In genomic region chr11:116556308-116556707, GRCm38 (mm10) we compare ENCODE assay signal across 22 mouse cellular contexts. TPM values are rescaled to one million over a fixed set of nuclear protein-coding genes. Genes with fewer than 3 reads are reported as not detected.
DNase-seq lines count a peak whose midpoint lies in the region; ATAC-seq and TF ChIP-seq lines count a peak whose summit lies in the region.
"Had no signal": no experiment of that assay in that cellular context is flagged by ENCODE, and none has a peak within 500 bp of the region (broad histone marks: within the 10 kb centered on the region; RNA-seq: fewer than 3 reads in every experiment).

No protein-coding gene starts in this region.

- H3K9ac ChIP-seq in heart, embryonic 12.5 days: peak overlapping the region; percentile 10; the same call in 1 of the 2 replicates
- H3K9ac ChIP-seq in intestine, embryonic 15.5 days: no peak overlapping the region
- no peak overlapping the region for H3K9ac ChIP-seq in intestine, postnatal 0 days (ENCODE audit: low read depth, low read length)
- no peak overlapping the region for H3K9ac ChIP-seq in midbrain, embryonic 15.5 days
- no peak overlapping the region; the same call in 1 of the 2 replicates for H3K9ac ChIP-seq in midbrain, embryonic 13.5 days (replicated peaks)
- H3K9ac ChIP-seq: forebrain, embryonic 15.5 days; limb, embryonic 13.5 days; stomach, embryonic 15.5 days had no signal

- 29% methylated on average over 6 of the region's 6 CpGs for WGBS in heart, embryonic 12.5 days
- WGBS in intestine, embryonic 15.5 days: 46% methylated on average over 6 of the region's 6 CpGs
- WGBS in intestine, postnatal 0 days: 55% methylated on average over 6 of the region's 6 CpGs
- WGBS in midbrain, embryonic 15.5 days: 70% methylated on average over 6 of the region's 6 CpGs
- 76% methylated on average over 6 of the region's 6 CpGs for WGBS in midbrain, embryonic 13.5 days

- H3K36me3 ChIP-seq in heart, embryonic 12.5 days: no peaks in the 10 kb centered on the region
- no peaks in the 10 kb centered on the region for H3K36me3 ChIP-seq in intestine, embryonic 15.5 days
- no peaks in the 10 kb centered on the region for H3K36me3 ChIP-seq in intestine, postnatal 0 days (ENCODE audit: control insufficient read depth, insufficient read depth)
- H3K36me3 ChIP-seq in midbrain, embryonic 15.5 days (replicated peaks): no peaks in the 10 kb centered on the region
- H3K36me3 ChIP-seq in midbrain, embryonic 13.5 days: no peaks in the 10 kb centered on the region
- H3K36me3 ChIP-seq: forebrain, embryonic 15.5 days; stomach, embryonic 15.5 days had no signal

- no peaks in the 10 kb centered on the region for H3K9me3 ChIP-seq in heart, embryonic 12.5 days (replicated peaks)
- H3K9me3 ChIP-seq in intestine, embryonic 15.5 days: no peaks in the 10 kb centered on the region
- no peaks in the 10 kb centered on the region for H3K9me3 ChIP-seq in intestine, postnatal 0 days (ENCODE audit: control insufficient read depth)
- H3K9me3 ChIP-seq in midbrain, embryonic 15.5 days: no peaks in the 10 kb centered on the region
- H3K9me3 ChIP-seq in midbrain, embryonic 13.5 days: no peaks in the 10 kb centered on the region
- H3K9me3 ChIP-seq: forebrain, embryonic 15.5 days; limb, embryonic 13.5 days; stomach, embryonic 15.5 days had no signal

- DNase-seq in heart, adult 9 months (ENCODE audit: low spot score in 2 of 2): no peak
- DNase-seq: adrenal gland, postnatal 25 days; cerebellum, adult 8-10 months; kidney, adult 11 months; kidney, postnatal 25 days; layer of hippocampus, adult 9-11 months; lung, adult 2 months; right cerebral cortex, postnatal 14 days; thymus, adult 2 months had no signal

- no peak overlapping the region for H3K4me3 ChIP-seq in heart, embryonic 12.5 days
- H3K4me3 ChIP-seq in intestine, embryonic 15.5 days (replicated peaks): no peak overlapping the region
- no peak overlapping the region for H3K4me3 ChIP-seq in intestine, postnatal 0 days (ENCODE audit: low read depth, low read length)
- H3K4me3 ChIP-seq in midbrain, embryonic 15.5 days: no peak overlapping the region
- H3K4me3 ChIP-seq in midbrain, embryonic 13.5 days (replicated peaks): no peak overlapping the region
- H3K4me3 ChIP-seq: erythroblast, embryonic 14.5 days; forebrain, embryonic 15.5 days; limb, embryonic 13.5 days; stomach, embryonic 15.5 days had no signal

- H3K4me1 ChIP-seq in heart, embryonic 12.5 days (replicated peaks): peaks cover 65% of the 10 kb centered on the region
- peaks cover 12% of the 10 kb centered on the region for H3K4me1 ChIP-seq in intestine, embryonic 15.5 days (replicated peaks)
- H3K4me1 ChIP-seq in intestine, postnatal 0 days (replicated peaks; ENCODE audit: control insufficient read depth, insufficient read depth, low read length): no peaks in the 10 kb centered on the region
- H3K4me1 ChIP-seq in midbrain, embryonic 15.5 days: peaks cover 46% of the 10 kb centered on the region
- peaks cover 47% of the 10 kb centered on the region for H3K4me1 ChIP-seq in midbrain, embryonic 13.5 days (replicated peaks)

- no peak for TF ChIP-seq CTCF in intestine, postnatal 0 days (IDR thresholded peaks at IDR 0.05; ENCODE audit: low read depth)

- no peak for ATAC-seq in heart, embryonic 12.5 days (ENCODE audit: insufficient number of reproducible peaks, low FRiP score)
- ATAC-seq in intestine, embryonic 15.5 days: peak; percentile 28; the same call in 1 of the 2 replicates
- no peak for ATAC-seq in intestine, postnatal 0 days
- no peak for ATAC-seq in midbrain, embryonic 15.5 days (replicated peaks)
- ATAC-seq in midbrain, embryonic 13.5 days: no peak
- ATAC-seq: forebrain, embryonic 15.5 days had no signal

- peak overlapping the region; percentile 4; the same call in 1 of the 2 replicates for H3K4me2 ChIP-seq in heart, embryonic 12.5 days
- no peak overlapping the region for H3K4me2 ChIP-seq in intestine, embryonic 15.5 days (replicated peaks)
- no peak overlapping the region for H3K4me2 ChIP-seq in intestine, postnatal 0 days (replicated peaks; ENCODE audit: low read depth)
- H3K4me2 ChIP-seq in midbrain, embryonic 15.5 days: no peak overlapping the region
- H3K4me2 ChIP-seq in midbrain, embryonic 13.5 days (replicated peaks): no peak overlapping the region
- H3K4me2 ChIP-seq: forebrain, embryonic 15.5 days; limb, embryonic 13.5 days; stomach, embryonic 15.5 days had no signal

- H3K27me3 ChIP-seq in heart, embryonic 12.5 days (replicated peaks): no peaks in the 10 kb centered on the region
- no peaks in the 10 kb centered on the region for H3K27me3 ChIP-seq in intestine, embryonic 15.5 days (replicated peaks)
- H3K27me3 ChIP-seq in intestine, postnatal 0 days (replicated peaks; ENCODE audit: control insufficient read depth, insufficient read depth, low read length): 0 out of 2 replicates have a peak, but pooled peaks cover 4% of the 10 kb centered on the region
- no peaks in the 10 kb centered on the region for H3K27me3 ChIP-seq in midbrain, embryonic 15.5 days (replicated peaks)
- no peaks in the 10 kb centered on the region for H3K27me3 ChIP-seq in midbrain, embryonic 13.5 days
- H3K27me3 ChIP-seq: forebrain, embryonic 15.5 days; limb, embryonic 13.5 days; stomach, embryonic 15.5 days had no signal

- 0 out of 2 replicates have a peak overlapping the region, but pooled peaks have one; percentile 5 for H3K27ac ChIP-seq in heart, embryonic 12.5 days (ENCODE audit: poor library complexity, severe bottlenecking)
- no peak overlapping the region for H3K27ac ChIP-seq in intestine, embryonic 15.5 days
- H3K27ac ChIP-seq in intestine, postnatal 0 days (ENCODE audit: low read depth, low read length): no peak overlapping the region
- 0 out of 2 replicates have a peak overlapping the region, but pooled peaks have one; percentile 28 for H3K27ac ChIP-seq in midbrain, embryonic 15.5 days
- H3K27ac ChIP-seq in midbrain, embryonic 13.5 days: no peak overlapping the region
- H3K27ac ChIP-seq: forebrain, embryonic 15.5 days; limb, embryonic 13.5 days; macrophage; stomach, embryonic 15.5 days had no signal

RNA-seq across cellular contexts. Expression of gene Ube2o, which starts 24.9 kb away (rescaled TPM):
- 18.1 and 19.9 TPM in 2 replicates for polyA plus RNA-seq in heart, embryonic 12.5 days (2016; fragmentation: Nextera tagmentation; extraction: Ambion mirVana)
- polyA plus RNA-seq in intestine, embryonic 15.5 days (2015; fragmentation: Nextera tagmentation; extraction: Ambion mirVana): 8.4 and 8.8 TPM in 2 replicates
- polyA plus RNA-seq in intestine, postnatal 0 days (2015; fragmentation: Nextera tagmentation; extraction: Ambion mirVana): 3.7 and 4.8 TPM in 2 replicates
- 31.4 and 36.6 TPM in 2 replicates for polyA plus RNA-seq in midbrain, embryonic 15.5 days (2015; fragmentation: Nextera tagmentation; extraction: Ambion mirVana)
- 12.3 and 12.7 TPM in 2 replicates for polyA plus RNA-seq in midbrain, embryonic 13.5 days (2015; fragmentation: Nextera tagmentation; extraction: Ambion mirVana)

RNA-seq across cellular contexts. Expression of gene Sphk1, which starts 25.6 kb away (rescaled TPM):
- polyA plus RNA-seq in heart, embryonic 12.5 days (2016; fragmentation: Nextera tagmentation; extraction: Ambion mirVana): 1.6 and 2.1 TPM in 2 replicates
- 5.4 and 6.4 TPM in 2 replicates for polyA plus RNA-seq in intestine, embryonic 15.5 days (2015; fragmentation: Nextera tagmentation; extraction: Ambion mirVana)
- polyA plus RNA-seq in intestine, postnatal 0 days (2015; fragmentation: Nextera tagmentation; extraction: Ambion mirVana): 2.5 and 3.3 TPM in 2 replicates
- 5.3 and 7.3 TPM in 2 replicates for polyA plus RNA-seq in midbrain, embryonic 15.5 days (2015; fragmentation: Nextera tagmentation; extraction: Ambion mirVana)
- 3.1 and 3.2 TPM in 2 replicates for polyA plus RNA-seq in midbrain, embryonic 13.5 days (2015; fragmentation: Nextera tagmentation; extraction: Ambion mirVana)

RNA-seq across cellular contexts. Expression of gene Aanat, which starts 29.9 kb away (rescaled TPM):
- not detected in 2 replicates for polyA plus RNA-seq in heart, embryonic 12.5 days (2016; fragmentation: Nextera tagmentation; extraction: Ambion mirVana)
- not detected in 2 replicates for polyA plus RNA-seq in intestine, embryonic 15.5 days (2015; fragmentation: Nextera tagmentation; extraction: Ambion mirVana)
- not detected in 2 replicates for polyA plus RNA-seq in intestine, postnatal 0 days (2015; fragmentation: Nextera tagmentation; extraction: Ambion mirVana)
- 0.33 and 0.45 TPM in 2 replicates for polyA plus RNA-seq in midbrain, embryonic 15.5 days (2015; fragmentation: Nextera tagmentation; extraction: Ambion mirVana)
- 0.22 and 0.34 TPM in 2 replicates for polyA plus RNA-seq in midbrain, embryonic 13.5 days (2015; fragmentation: Nextera tagmentation; extraction: Ambion mirVana)
- polyA plus RNA-seq: embryonic facial prominence, embryonic 11.5 days; erythroblast, embryonic 14.5 days; limb, embryonic 13.5 days; lung, adult 2 months; macrophage; neural tube, embryonic 11.5 days; spleen, adult 2 months; thymus, adult 2 months had no signal

Comparison
In these comparisons a context has a peak if more than half of its experiments do, and no peak if none do; other contexts are left out.
1. H3K27ac ChIP-seq: peak in heart, embryonic 12.5 days (single experiment) and midbrain, embryonic 15.5 days (single experiment); none in intestine, embryonic 15.5 days (single experiment), intestine, postnatal 0 days (single experiment) and midbrain, embryonic 13.5 days (single experiment).